Mouse (Mus musculus): Measurements from ENCODE around the gene Eef1g.

Gene Eef1g

GRCm38 (mm10) chr19:8966590-8967372, at the start of gene Eef1g:
Gene Eef1g (plus strand): TSS chr19:8967041.
- DNase-seq (ENCODE audit: low spot score), result peak; percentile 100

- DNase-seq (ENCODE audit: low spot score), result no peak
These were observed 47.8 kb upstream of the Eef1g start for GRCm38 (mm10) chr19:8919000-8919399.

- no peak for DNase-seq (ENCODE audit: low spot score)
These were observed 47.2 kb upstream of the Eef1g start for GRCm38 (mm10) chr19:8919684-8920072.

GRCm38 (mm10) chr19:8920073-8920736, 46.6 kb upstream of the Eef1g start, which contains the start of gene B3gat3:
Gene B3gat3 (plus strand): TSS chr19:8920374.
- DNase-seq (ENCODE audit: low spot score), result peak; percentile 92

GRCm38 (mm10) chr19:8920836-8921291, 46.0 kb upstream of the Eef1g start:
- DNase-seq (ENCODE audit: low spot score), result no peak

- DNase-seq (ENCODE audit: low spot score), result no peak
These were observed 45.1 kb upstream of the Eef1g start for GRCm38 (mm10) chr19:8921741-8922140.

GRCm38 (mm10) chr19:8926766-8927165, 40.1 kb upstream of the Eef1g start:
- DNase-seq (ENCODE audit: low spot score), result no peak

GRCm38 (mm10) chr19:8927891-8928525, 38.8 kb upstream of the Eef1g start:
- no peak for DNase-seq (ENCODE audit: low spot score)

GRCm38 (mm10) chr19:8928689-8929223, 38.1 kb upstream of the Eef1g start:
- no peak for DNase-seq (ENCODE audit: low spot score)

GRCm38 (mm10) chr19:8929224-8930088, 37.4 kb upstream of the Eef1g start, which contains the start of the genes Rom1 and Eml3:
Gene Rom1 (minus strand): TSS chr19:8929356.
Gene Eml3 (plus strand): TSS chr19:8929552.
- peak; percentile 80 for DNase-seq (ENCODE audit: low spot score)

GRCm38 (mm10) chr19:8930117-8930516, 36.7 kb upstream of the Eef1g start:
- DNase-seq (ENCODE audit: low spot score), result no peak

- DNase-seq (ENCODE audit: low spot score), result no peak
These were observed 36.1 kb upstream of the Eef1g start for GRCm38 (mm10) chr19:8930771-8931170.

GRCm38 (mm10) chr19:8936736-8937135, 30.1 kb upstream of the Eef1g start:
- DNase-seq (ENCODE audit: low spot score), result no peak

GRCm38 (mm10) chr19:8940526-8941133, 26.2 kb upstream of the Eef1g start:
- DNase-seq (ENCODE audit: low spot score), result no peak

GRCm38 (mm10) chr19:8941136-8941514, 25.7 kb upstream of the Eef1g start:
- no peak for DNase-seq (ENCODE audit: low spot score)

GRCm38 (mm10) chr19:8941515-8942217, 25.2 kb upstream of the Eef1g start, which contains the start of gene Mta2:
Gene Mta2 (plus strand): TSS chr19:8941875.
- peak; percentile 90 for DNase-seq (ENCODE audit: low spot score)

- no peak for DNase-seq (ENCODE audit: low spot score)
These were observed 24.4 kb upstream of the Eef1g start for GRCm38 (mm10) chr19:8942276-8942964.

- no peak for DNase-seq (ENCODE audit: low spot score)
These were observed 23.8 kb upstream of the Eef1g start for GRCm38 (mm10) chr19:8943047-8943446.

GRCm38 (mm10) chr19:8944062-8944461, 22.8 kb upstream of the Eef1g start:
- no peak for DNase-seq (ENCODE audit: low spot score)

GRCm38 (mm10) chr19:8944750-8945149, 22.1 kb upstream of the Eef1g start:
- no peak for DNase-seq (ENCODE audit: low spot score)

Data from ovary, adult 18-20 months (tissue).